Mouse (Mus musculus): ENCODE results near the gene Kalrn.

GRCm38 (mm10) chr16:34440994-34441414 is 132.3 kb downstream of the Kalrn start:
- TF ChIP-seq GATA1 (IDR thresholded peaks at IDR 0.05; ENCODE audit: borderline replicate concordance, low read length) (no peak), FLI1 (IDR thresholded peaks at IDR 0.05; ENCODE audit: low read length) (no peak)

Measured in megakaryocyte, embryonic 14.5 days (primary cell).